Mouse (Mus musculus) gastrocnemius, adult 18-20 months (tissue): Measurements from ENCODE around the gene Spata16. TPM values are rescaled to one million over a fixed set of nuclear protein-coding genes. Genes with fewer than 3 reads are reported as not detected.

Experiments
- DNase-seq: peaks from one replicate; pipeline ENCODE4 v3.0.0; 2021; ENCODE audit warnings: low spot score
- microRNA-seq: library from miRNA; unstranded; fragments of <30 nt; microRNA quantifications from one replicate; pipeline ENCODE4 v1.2.0, GENCODE M21; 2021
- total RNA-seq, 2 experiments: library from RNA; stranded (reverse); gene quantifications; 2 replicates each; pipeline ENCODE4 v1.2.3; 2021

The Spata16 gene
- total RNA-seq, 2 experiments from 2014 or later = not detected

- no peak for DNase-seq
Measured at GRCm38 (mm10) chr3:26970529-26970928, 333.1 kb downstream of the Spata16 start.

GRCm38 (mm10) chr3:26971276-26971675 lies 333.9 kb downstream of the Spata16 start:
- no peak for DNase-seq

- no peak for DNase-seq
Measured at GRCm38 (mm10) chr3:26972105-26972504, 334.7 kb downstream of the Spata16 start.

- peak; percentile 48 for DNase-seq
Measured at GRCm38 (mm10) chr3:26979603-26980002, 342.2 kb downstream of the Spata16 start.

GRCm38 (mm10) chr3:26980371-26980770 lies 343.0 kb downstream of the Spata16 start:
- no peak for DNase-seq

GRCm38 (mm10) chr3:26981979-26982623 lies 344.7 kb downstream of the Spata16 start:
- DNase-seq = no peak

- no peak for DNase-seq
Measured at GRCm38 (mm10) chr3:26983749-26984148, 346.3 kb downstream of the Spata16 start.

- no peak for DNase-seq
Measured at GRCm38 (mm10) chr3:27006844-27007243, 369.4 kb downstream of the Spata16 start.

GRCm38 (mm10) chr3:27027957-27028356 lies 390.5 kb downstream of the Spata16 start:
- DNase-seq = no peak

- DNase-seq = no peak
Measured at GRCm38 (mm10) chr3:27028526-27028925, 391.1 kb downstream of the Spata16 start.

GRCm38 (mm10) chr3:27030067-27030857 lies 392.8 kb downstream of the Spata16 start:
- DNase-seq = no peak

Small RNA genes lying within 50 kb of the gene (microRNA-seq; reads per million reads assigned to microRNA genes)
- not detected for gene Gm25773
- not detected for gene Gm44464
